Mouse (Mus musculus): ENCODE results near the gene Sox5.

Gene Sox5

GRCm38 (mm10) chr6:144772175-144772918 is 9.4 kb downstream of the Sox5 start:
- peak; percentile 45 for DNase-seq (ENCODE audit: low spot score)

- DNase-seq (ENCODE audit: low spot score): no peak
These were observed 12.7 kb downstream of the Sox5 start for GRCm38 (mm10) chr6:144769060-144769459.

GRCm38 (mm10) chr6:144761902-144762301 is 19.9 kb downstream of the Sox5 start:
- DNase-seq (ENCODE audit: low spot score): no peak

- DNase-seq (ENCODE audit: low spot score): peak; percentile 79
These were observed 22.6 kb downstream of the Sox5 start for GRCm38 (mm10) chr6:144759193-144759592.

- DNase-seq (ENCODE audit: low spot score): peak; percentile 82
These were observed 24.4 kb downstream of the Sox5 start for GRCm38 (mm10) chr6:144757414-144757813.

GRCm38 (mm10) chr6:144756444-144756843 is 25.3 kb downstream of the Sox5 start:
- DNase-seq (ENCODE audit: low spot score): no peak

- no peak for DNase-seq (ENCODE audit: low spot score)
These were observed 26.5 kb downstream of the Sox5 start for GRCm38 (mm10) chr6:144755304-144755703.

GRCm38 (mm10) chr6:144754366-144754765 is 27.4 kb downstream of the Sox5 start:
- no peak for DNase-seq (ENCODE audit: low spot score)

- peak; percentile 77 for DNase-seq (ENCODE audit: low spot score)
These were observed 27.8 kb downstream of the Sox5 start for GRCm38 (mm10) chr6:144753963-144754296.

GRCm38 (mm10) chr6:144753225-144753962 is 28.4 kb downstream of the Sox5 start:
- DNase-seq (ENCODE audit: low spot score): no peak

- DNase-seq (ENCODE audit: low spot score): no peak
These were observed 30.2 kb downstream of the Sox5 start for GRCm38 (mm10) chr6:144751581-144751980.

GRCm38 (mm10) chr6:144750197-144750596 is 31.6 kb downstream of the Sox5 start:
- no peak for DNase-seq (ENCODE audit: low spot score)

- no peak for DNase-seq (ENCODE audit: low spot score)
These were observed 35.3 kb downstream of the Sox5 start for GRCm38 (mm10) chr6:144746436-144746835.

- DNase-seq (ENCODE audit: low spot score): no peak
These were observed 39.2 kb downstream of the Sox5 start for GRCm38 (mm10) chr6:144742559-144742958.

- no peak for DNase-seq (ENCODE audit: low spot score)
These were observed 40.6 kb downstream of the Sox5 start for GRCm38 (mm10) chr6:144741080-144741655.

GRCm38 (mm10) chr6:144740343-144740742 is 41.4 kb downstream of the Sox5 start:
- DNase-seq (ENCODE audit: low spot score): no peak

- DNase-seq (ENCODE audit: low spot score): no peak
These were observed 42.0 kb downstream of the Sox5 start for GRCm38 (mm10) chr6:144739753-144740152.

GRCm38 (mm10) chr6:144737786-144738185 is 44.0 kb downstream of the Sox5 start:
- no peak for DNase-seq (ENCODE audit: low spot score)

GRCm38 (mm10) chr6:144731251-144731970 is 50.4 kb downstream of the Sox5 start:
- DNase-seq (ENCODE audit: low spot score): no peak

- DNase-seq (ENCODE audit: low spot score): peak; percentile 63
These were observed 58.1 kb downstream of the Sox5 start for GRCm38 (mm10) chr6:144723530-144724144.

- no peak for DNase-seq (ENCODE audit: low spot score)
These were observed 58.8 kb downstream of the Sox5 start for GRCm38 (mm10) chr6:144723024-144723423.

- no peak for DNase-seq (ENCODE audit: low spot score)
These were observed 60.9 kb downstream of the Sox5 start for GRCm38 (mm10) chr6:144720846-144721245.

All from embryo, embryonic 10 days (tissue).